Mouse (Mus musculus) forebrain, embryonic 13.5 days (tissue): ENCODE measurements at regions not wholly inside any gene's neighbourhood (a gene's known extent, or its start where the extent isn't known, plus 50 kb on each side); places are given as distances from the start of the nearest gene placed in this dataset.

Source experiments
- ATAC-seq: fragments of 200-750 bp; cut with Nextera tagmentation; 2 replicates; pipeline ENCODE4 v1.8.0; 2017
- H3K27ac ChIP-seq: fragments of 300-500 bp; sonication (generic); 2 replicates; pipeline ENCODE4 v1.5.1; 2015; ENCODE audit warnings: inconsistent platforms, mild to moderate bottlenecking, moderate library complexity
- H3K27me3 ChIP-seq: fragments of 300-500 bp; sonication (generic); 2 replicates; pipeline ENCODE4 v1.6.1; 2015; ENCODE audit warnings: mild to moderate bottlenecking, inconsistent platforms
- H3K36me3 ChIP-seq: fragments of 300-500 bp; sonication (generic); 2 replicates; pipeline ENCODE4 v1.6.1; 2015; ENCODE audit warnings: mild to moderate bottlenecking, inconsistent platforms; ENCODE audit not compliant: poor library complexity, severe bottlenecking
- H3K4me1 ChIP-seq: fragments of 300-500 bp; sonication (generic); 2 replicates; pipeline ENCODE4 v1.6.1; 2015; ENCODE audit warnings: inconsistent platforms
- H3K4me2 ChIP-seq: fragments of 300-500 bp; sonication (generic); 2 replicates; pipeline ENCODE4 v1.6.1; 2015; ENCODE audit warnings: inconsistent platforms, mild to moderate bottlenecking, moderate library complexity
- H3K4me3 ChIP-seq: fragments of 300-500 bp; sonication (generic); 2 replicates; pipeline ENCODE4 v1.5.1; 2015; ENCODE audit warnings: mild to moderate bottlenecking, inconsistent platforms
- H3K9ac ChIP-seq: fragments of 300-500 bp; sonication (generic); 2 replicates; pipeline ENCODE4 v1.6.1; 2015; ENCODE audit warnings: mild to moderate bottlenecking, inconsistent platforms
- H3K9me3 ChIP-seq: fragments of 300-500 bp; sonication (generic); replicated peaks from 2 replicates; pipeline ENCODE4 v1.6.1; 2016; ENCODE audit warnings: inconsistent platforms
- WGBS: fragments of 180-500 bp; shearing (Covaris S2); methylation state at CpG from one replicate; pipeline ENCODE4 v1.1.7; 2015; 5-methylcytosine and 5-hydroxymethylcytosine counted together

DNA sequence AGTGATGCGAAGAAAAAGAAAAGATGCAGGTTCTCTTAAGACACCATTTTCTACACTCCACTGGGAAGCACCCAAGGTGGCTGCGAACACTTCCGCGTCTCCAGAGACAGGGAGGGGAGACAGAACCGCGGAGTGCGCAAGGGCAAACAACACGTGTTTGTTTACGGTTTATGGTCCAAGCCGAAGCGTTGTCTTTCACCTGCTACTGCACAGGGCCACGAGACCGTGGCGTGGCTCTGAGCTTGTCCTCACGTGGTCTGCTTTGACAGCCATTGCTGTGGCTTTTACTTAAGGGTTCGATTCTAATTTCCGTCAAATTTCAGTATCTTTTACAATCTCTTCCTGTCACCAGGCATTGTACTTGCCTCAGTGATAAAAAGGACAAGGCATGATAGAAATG, 257.2 kb upstream of the Atp5g3 start:
- Histone ChIP-seq H3K36me3 (no peaks in the 10 kb centered on the region), H3K4me3 (no peak overlapping the region), H3K27ac (no peak overlapping the region), H3K27me3 (0 out of 2 replicates have a peak, but pooled peaks cover 3% of the 10 kb centered on the region), H3K9ac (no peak overlapping the region), H3K9me3 (no peaks in the 10 kb centered on the region), H3K4me1 (peaks cover 13% of the 10 kb centered on the region), H3K4me2 (no peak overlapping the region)
- ATAC-seq: peak; percentile 21; the same call in 1 of the 2 replicates
- 82% methylated on average over 17 of the region's 17 CpGs for WGBS

DNA sequence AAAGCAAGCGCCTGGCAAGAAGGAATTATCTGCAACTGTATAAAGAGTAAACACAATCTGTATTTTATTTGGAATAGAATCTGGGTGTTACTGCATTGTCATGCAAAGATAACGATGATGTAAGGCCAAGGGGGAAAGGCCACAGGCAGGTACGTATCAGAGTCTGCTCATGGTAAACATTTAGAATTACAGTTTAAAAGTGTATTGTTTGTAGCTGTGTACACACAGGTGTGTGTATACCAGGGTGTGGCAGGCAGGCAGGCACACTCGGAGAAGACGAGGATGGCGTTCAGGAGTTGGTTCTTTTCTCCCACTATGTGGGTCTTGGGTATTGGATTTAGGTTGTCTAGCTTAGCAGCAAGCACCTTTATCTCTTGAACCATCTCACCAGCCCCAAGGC, 242.9 kb upstream of the Atp5g3 start:
- Histone ChIP-seq H3K36me3 (no peaks in the 10 kb centered on the region), H3K4me2 (no peak overlapping the region), H3K9me3 (no peaks in the 10 kb centered on the region), H3K9ac (no peak overlapping the region), H3K27me3 (peaks cover 5% of the 10 kb centered on the region), H3K4me1 (peaks cover 27% of the 10 kb centered on the region), H3K4me3 (no peak overlapping the region), H3K27ac (no peak overlapping the region)
- 73% methylated on average over 6 of the region's 6 CpGs for WGBS
- no peak for ATAC-seq

DNA sequence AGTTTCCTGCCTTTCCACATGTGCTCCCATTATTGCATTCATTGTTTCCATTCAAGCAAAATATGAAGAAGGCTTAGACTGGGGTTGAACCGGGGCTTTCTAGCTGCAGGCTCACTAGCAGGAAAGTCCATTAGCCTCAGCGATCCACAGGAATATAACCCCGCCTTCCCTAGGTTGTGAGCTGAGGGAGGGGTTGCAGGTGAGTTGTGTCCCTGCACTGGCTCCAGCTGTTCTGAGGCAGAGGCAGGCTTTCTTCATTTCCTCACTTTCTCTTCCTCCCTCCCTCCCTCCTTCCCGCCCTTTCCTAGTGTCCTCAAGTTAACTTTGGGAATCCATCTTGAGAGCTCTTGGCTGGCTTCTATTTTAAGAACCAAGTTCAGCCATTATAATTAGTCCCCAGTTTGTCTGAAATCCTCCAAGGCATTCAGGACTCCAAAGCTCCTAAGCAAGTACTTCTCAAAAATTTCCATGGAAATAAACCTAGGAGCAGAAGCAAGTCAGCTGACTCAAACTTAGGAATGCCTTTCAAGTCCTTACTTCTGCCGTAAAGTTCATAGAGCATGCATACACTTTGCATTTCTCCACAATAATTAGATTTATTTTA, 242.2 kb upstream of the Atp5g3 start:
- H3K4me3 ChIP-seq: no peak overlapping the region
- H3K9ac ChIP-seq: no peak overlapping the region
- no peaks in the 10 kb centered on the region for H3K9me3 ChIP-seq
- ATAC-seq: peak; percentile 60; the same call in 1 of the 2 replicates
- H3K27me3 ChIP-seq: no peaks in the 10 kb centered on the region; the same call in 1 of the 2 replicates
- H3K4me1 ChIP-seq: peaks cover 27% of the 10 kb centered on the region
- H3K27ac ChIP-seq: peak overlapping the region; percentile 2; the same call in 1 of the 2 replicates
- WGBS: 24% methylated on average over 5 of the region's 5 CpGs
- no peaks in the 10 kb centered on the region for H3K36me3 ChIP-seq
- H3K4me2 ChIP-seq: peak overlapping the region; percentile 43

DNA sequence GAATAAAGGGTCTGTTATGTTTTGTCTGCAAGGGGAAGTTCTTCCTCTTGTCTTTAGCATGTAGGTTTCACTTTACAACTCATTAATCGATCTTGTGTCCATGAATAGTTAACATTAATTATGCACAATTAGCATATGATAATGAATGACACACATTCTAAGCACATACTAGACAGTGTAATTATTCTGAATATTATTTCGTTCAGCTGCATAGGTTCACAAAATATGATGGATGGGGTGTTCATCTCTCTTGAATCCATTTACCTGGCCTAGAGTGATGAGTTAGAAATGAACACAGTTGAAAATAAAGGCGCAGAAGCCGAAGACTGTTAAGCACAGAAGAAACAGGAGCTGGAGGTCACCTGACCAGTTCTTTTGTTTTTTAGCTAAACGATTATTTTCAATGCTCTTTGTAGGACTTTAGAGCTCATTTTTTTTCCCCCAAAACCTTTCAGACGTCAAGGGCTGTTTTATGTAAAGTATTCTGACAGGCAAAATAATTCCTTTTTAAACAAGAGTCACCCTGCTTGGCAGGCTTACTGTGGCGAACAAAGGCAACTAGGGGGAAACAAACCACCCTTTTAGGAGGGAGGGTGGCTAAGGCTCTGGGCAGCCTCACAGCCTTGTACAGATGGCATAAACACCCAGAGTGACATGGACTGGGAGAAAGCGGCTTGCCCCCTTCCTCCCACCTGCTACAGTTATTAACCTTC, 241.6 kb upstream of the Atp5g3 start:
- peak overlapping the region; percentile 43 for H3K4me2 ChIP-seq
- H3K27me3 ChIP-seq: no peaks in the 10 kb centered on the region
- H3K27ac ChIP-seq: peak overlapping the region; percentile 2
- WGBS: 10% methylated on average over 8 of the region's 8 CpGs
- ATAC-seq: peak; percentile 91
- H3K9me3 ChIP-seq: no peaks in the 10 kb centered on the region
- H3K4me3 ChIP-seq: no peak overlapping the region
- no peak overlapping the region for H3K9ac ChIP-seq
- H3K36me3 ChIP-seq: no peaks in the 10 kb centered on the region
- peaks cover 27% of the 10 kb centered on the region for H3K4me1 ChIP-seq

DNA sequence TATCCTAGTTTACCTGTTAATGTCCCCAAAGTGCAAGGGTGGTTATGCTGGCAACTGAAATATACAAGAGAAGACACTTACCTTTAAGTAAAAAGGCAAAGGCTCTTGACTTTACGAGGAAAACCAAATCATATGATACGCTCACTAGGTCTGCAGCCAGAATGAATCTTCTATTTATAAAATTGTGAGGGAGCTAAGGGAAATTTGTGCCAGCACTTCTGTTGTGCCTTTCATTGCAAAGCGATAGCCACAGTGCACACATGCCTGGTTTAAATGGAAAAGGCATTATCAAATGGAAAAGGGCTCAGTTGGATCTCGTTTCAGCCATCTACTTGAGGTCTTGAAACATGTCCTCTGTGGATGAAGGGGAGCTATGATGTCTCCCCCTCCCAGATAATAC, 236.1 kb upstream of the Atp5g3 start:
- Histone ChIP-seq H3K36me3 (no peaks in the 10 kb centered on the region), H3K9ac (no peak overlapping the region), H3K4me2 (no peak overlapping the region), H3K27me3 (no peaks in the 10 kb centered on the region), H3K4me3 (no peak overlapping the region), H3K9me3 (no peaks in the 10 kb centered on the region), H3K4me1 (peaks cover 9% of the 10 kb centered on the region), H3K27ac (no peak overlapping the region)
- WGBS: 73% methylated on average over 4 of the region's 4 CpGs
- ATAC-seq: no peak

DNA sequence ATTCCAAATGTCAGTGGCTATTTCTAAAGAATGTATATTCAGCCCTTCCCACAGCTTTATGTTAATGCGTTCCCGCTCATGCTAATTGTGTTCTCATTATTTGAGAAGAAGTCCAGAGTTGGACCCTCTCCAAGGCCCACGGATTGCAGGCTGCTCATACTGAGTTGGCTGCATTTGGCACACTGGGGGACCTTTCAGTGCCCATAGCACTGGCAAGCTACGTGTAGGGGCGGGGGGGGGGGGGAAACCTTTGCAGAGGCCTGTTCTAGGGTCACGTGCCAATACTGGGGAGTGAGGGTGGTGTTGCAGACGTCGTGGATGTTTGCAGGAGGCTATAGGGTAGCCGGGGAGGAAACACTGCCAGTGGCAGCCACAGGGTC, 225.5 kb upstream of the Atp5g3 start:
- H3K27me3 ChIP-seq: 0 out of 2 replicates have a peak, but pooled peaks cover 4% of the 10 kb centered on the region
- WGBS: under 1% methylated on average over 9 of the region's 9 CpGs
- H3K9me3 ChIP-seq: no peaks in the 10 kb centered on the region
- H3K36me3 ChIP-seq: no peaks in the 10 kb centered on the region
- no peak overlapping the region for H3K4me3 ChIP-seq
- H3K4me2 ChIP-seq: peak overlapping the region; percentile 42
- peaks cover 47% of the 10 kb centered on the region for H3K4me1 ChIP-seq
- ATAC-seq: peak; percentile 83
- no peak overlapping the region for H3K9ac ChIP-seq
- H3K27ac ChIP-seq: no peak overlapping the region; the same call in 1 of the 2 replicates

DNA sequence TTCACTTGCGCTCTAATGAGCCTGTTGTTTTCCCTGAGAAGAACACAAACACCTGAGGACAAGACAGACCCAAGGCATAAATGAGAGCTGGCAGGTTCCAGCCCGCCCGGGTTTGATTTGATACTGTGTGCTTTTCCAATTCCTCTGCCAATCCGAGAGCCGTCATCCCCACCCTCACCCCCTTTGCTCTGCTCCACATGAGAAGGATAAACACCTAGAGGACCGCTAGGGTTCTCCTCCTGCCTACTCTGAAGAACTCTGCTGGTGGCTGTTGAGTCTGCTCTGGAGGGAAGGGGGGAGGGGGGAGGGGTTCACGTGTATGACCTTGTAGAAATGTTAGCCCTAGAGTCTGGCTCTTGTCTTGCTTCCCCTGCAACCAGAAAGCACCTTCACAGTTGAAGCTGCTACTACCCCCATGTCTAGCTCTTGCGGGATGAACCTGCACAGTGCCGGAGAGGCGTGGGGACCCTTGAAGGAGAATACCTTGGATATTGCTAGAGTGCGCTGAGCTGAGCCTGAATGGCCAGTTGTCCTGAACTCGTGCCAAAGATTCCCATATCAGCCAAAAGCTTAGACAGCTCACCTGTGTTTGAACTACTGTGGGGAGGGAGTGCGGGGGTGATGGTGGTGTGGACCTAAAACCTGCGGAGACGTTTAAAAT, 225.0 kb upstream of the Atp5g3 start:
- Histone ChIP-seq H3K36me3 (no peaks in the 10 kb centered on the region), H3K27ac (no peak overlapping the region; the same call in none of the 2 replicates), H3K4me2 (peak overlapping the region; percentile 42), H3K27me3 (0 out of 2 replicates have a peak, but pooled peaks cover 5% of the 10 kb centered on the region), H3K9me3 (no peaks in the 10 kb centered on the region), H3K4me1 (peaks cover 47% of the 10 kb centered on the region), H3K9ac (no peak overlapping the region), H3K4me3 (no peak overlapping the region)
- WGBS: 8% methylated on average over 15 of the region's 15 CpGs
- ATAC-seq: peak; percentile 64

DNA sequence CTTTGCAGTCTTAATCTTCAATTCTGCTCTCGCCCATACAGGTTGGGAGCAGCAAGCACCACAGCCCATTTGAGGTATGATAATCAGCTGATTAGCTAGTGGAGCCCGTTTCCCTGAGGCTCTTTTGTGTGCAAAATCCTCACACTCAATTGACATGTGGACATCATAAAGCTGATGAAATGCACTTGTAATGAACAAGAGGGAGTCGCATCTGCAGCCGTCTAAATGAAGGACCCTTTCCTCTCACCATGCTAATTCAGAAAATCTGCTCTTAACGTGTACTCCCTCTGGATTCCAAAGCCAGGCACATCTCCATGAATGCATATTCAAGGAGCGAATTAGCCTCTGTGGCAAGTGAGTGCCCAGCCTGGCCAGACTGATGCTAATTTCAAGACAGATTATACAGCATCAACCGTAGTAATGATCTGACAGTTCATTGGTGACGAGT, 219.0 kb upstream of the Atp5g3 start:
- H3K9me3 ChIP-seq: no peaks in the 10 kb centered on the region
- peak overlapping the region; percentile 32 for H3K4me3 ChIP-seq
- peak overlapping the region; percentile 66 for H3K4me2 ChIP-seq
- no peaks in the 10 kb centered on the region for H3K36me3 ChIP-seq
- no peak overlapping the region for H3K9ac ChIP-seq
- 3% methylated on average over 8 of the region's 8 CpGs for WGBS
- H3K4me1 ChIP-seq: peaks cover 47% of the 10 kb centered on the region
- peaks cover 10% of the 10 kb centered on the region; the same call in 1 of the 2 replicates for H3K27me3 ChIP-seq
- ATAC-seq: peak; percentile 42; the same call in 1 of the 2 replicates
- peak overlapping the region; percentile 68 for H3K27ac ChIP-seq

DNA sequence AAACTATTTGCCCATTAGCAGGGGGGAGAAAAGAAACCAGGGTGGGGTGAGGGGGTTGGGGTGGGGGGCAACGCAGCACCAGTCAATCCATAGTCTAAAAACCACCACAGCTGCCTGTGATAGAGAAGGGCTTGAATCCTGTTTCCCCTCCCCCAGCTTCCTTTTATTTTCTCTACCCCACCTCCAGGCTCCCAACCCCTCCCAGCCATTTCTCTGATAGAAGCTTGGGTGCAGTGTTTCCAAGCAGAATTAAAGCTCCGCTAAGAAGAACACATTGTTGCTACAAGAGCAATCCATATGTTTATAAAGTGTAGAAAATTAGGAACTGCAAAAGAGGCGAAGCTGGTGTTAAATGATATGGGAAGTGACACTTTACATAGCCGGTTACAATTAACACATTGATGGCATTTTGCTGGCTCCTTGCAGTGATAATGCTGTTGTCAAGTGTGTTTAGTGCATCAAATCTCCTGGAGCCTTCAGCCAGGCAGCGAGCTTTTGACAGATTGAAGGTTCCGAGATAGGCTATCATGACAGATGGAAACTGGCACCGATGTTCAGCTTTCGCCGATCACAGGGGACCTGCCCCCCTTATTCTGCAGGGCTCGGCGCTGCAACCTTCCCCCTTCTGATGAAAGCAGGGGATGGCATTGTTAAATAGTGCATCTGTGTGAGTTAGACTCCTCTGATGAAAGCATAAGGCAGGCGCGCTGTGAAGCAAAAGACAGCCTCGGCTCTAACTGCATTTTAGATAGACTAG, 217.8 kb upstream of the Atp5g3 start:
- H3K27me3 ChIP-seq: peaks cover 10% of the 10 kb centered on the region; the same call in 1 of the 2 replicates
- H3K4me2 ChIP-seq: peak overlapping the region; percentile 66
- no peaks in the 10 kb centered on the region for H3K9me3 ChIP-seq
- ATAC-seq: peak; percentile 92
- peak overlapping the region; percentile 68 for H3K27ac ChIP-seq
- H3K4me1 ChIP-seq: peaks cover 41% of the 10 kb centered on the region
- H3K4me3 ChIP-seq: peak overlapping the region; percentile 32
- peak overlapping the region; percentile 58 for H3K9ac ChIP-seq
- WGBS: 0% methylated on average over 14 of the region's 14 CpGs
- H3K36me3 ChIP-seq: no peaks in the 10 kb centered on the region

DNA sequence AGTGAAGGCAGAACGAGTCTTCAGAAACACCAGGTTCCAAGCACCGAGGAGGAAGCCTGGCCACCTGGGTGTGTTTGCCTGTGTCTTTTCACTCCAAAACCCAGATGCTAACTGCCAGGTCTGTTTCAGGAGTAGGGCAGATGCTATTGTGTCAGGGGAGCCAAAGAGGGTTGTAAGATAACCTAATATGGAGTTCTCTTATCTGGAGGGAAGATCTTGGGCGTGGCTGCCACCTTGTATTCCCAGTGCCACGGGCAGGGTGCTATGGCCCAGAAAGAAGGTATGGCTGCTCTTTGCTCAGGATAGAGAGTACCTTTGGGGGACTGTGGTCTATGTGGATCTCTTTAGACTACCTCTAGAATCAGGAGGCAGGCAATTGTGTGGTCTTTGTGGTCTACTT, 216.0 kb upstream of the Atp5g3 start:
- no peak for ATAC-seq
- WGBS: 90% methylated on average over 4 of the region's 4 CpGs
- H3K4me1 ChIP-seq: peaks cover 54% of the 10 kb centered on the region
- no peak overlapping the region for H3K4me2 ChIP-seq
- H3K9ac ChIP-seq: no peak overlapping the region
- H3K36me3 ChIP-seq: no peaks in the 10 kb centered on the region
- no peaks in the 10 kb centered on the region for H3K9me3 ChIP-seq
- peaks cover 13% of the 10 kb centered on the region; the same call in 1 of the 2 replicates for H3K27me3 ChIP-seq
- H3K27ac ChIP-seq: no peak overlapping the region
- H3K4me3 ChIP-seq: no peak overlapping the region

DNA sequence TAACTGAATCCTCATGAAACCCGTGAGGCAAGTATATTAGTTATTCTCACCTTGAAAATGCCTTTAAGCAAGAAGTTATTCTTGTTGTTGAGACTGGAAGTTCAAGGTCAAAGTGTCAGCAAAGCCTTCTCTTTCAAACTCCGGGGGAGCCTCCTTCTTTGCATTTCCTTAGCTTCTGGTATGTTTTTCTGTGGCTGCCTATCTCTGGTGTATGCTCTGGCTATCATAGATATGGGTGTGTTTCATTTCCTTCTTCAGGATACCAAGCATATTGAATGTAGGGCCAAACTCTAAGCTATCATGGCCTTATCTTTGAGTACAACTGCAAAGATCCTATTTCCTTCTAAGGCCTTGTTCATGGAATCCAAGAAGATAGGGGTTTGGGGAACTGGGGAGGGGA, 213.1 kb upstream of the Atp5g3 start:
- 66% methylated on average over 2 of the region's 2 CpGs for WGBS
- Histone ChIP-seq H3K9ac (no peak overlapping the region), H3K4me2 (no peak overlapping the region), H3K36me3 (no peaks in the 10 kb centered on the region), H3K9me3 (no peaks in the 10 kb centered on the region), H3K4me1 (peaks cover 40% of the 10 kb centered on the region), H3K27me3 (peaks cover 9% of the 10 kb centered on the region; the same call in 1 of the 2 replicates), H3K4me3 (no peak overlapping the region), H3K27ac (no peak overlapping the region)
- ATAC-seq: no peak
